Mouse (Mus musculus) midbrain, embryonic 15.5 days (tissue): Measurements from ENCODE around the gene Btbd7. TPM values are rescaled to one million over a fixed set of nuclear protein-coding genes. Genes with fewer than 3 reads are reported as not detected.

Experiments used
- ATAC-seq: fragments of 200-750 bp; cut with Nextera tagmentation; replicated peaks from 2 replicates; pipeline ENCODE4 v1.8.0; 2017; ENCODE audit warnings: moderate TSS enrichment
- H3K27ac ChIP-seq: fragments of 300-500 bp; sonication (generic); 2 replicates; pipeline ENCODE4 v1.5.1; 2015; ENCODE audit warnings: mild to moderate bottlenecking, inconsistent platforms
- H3K27me3 ChIP-seq: fragments of 300-500 bp; sonication (generic); replicated peaks from 2 replicates; pipeline ENCODE4 v1.6.1; 2015; ENCODE audit warnings: inconsistent platforms
- H3K36me3 ChIP-seq: fragments of 300-500 bp; sonication (generic); replicated peaks from 2 replicates; pipeline ENCODE4 v1.6.1; 2015; ENCODE audit warnings: inconsistent platforms
- H3K4me1 ChIP-seq: fragments of 300-500 bp; sonication (generic); 2 replicates; pipeline ENCODE4 v1.6.1; 2015; ENCODE audit warnings: inconsistent platforms
- H3K4me2 ChIP-seq: fragments of 300-500 bp; sonication (generic); 2 replicates; pipeline ENCODE4 v1.6.1; 2015; ENCODE audit warnings: inconsistent platforms, mild to moderate bottlenecking, moderate library complexity
- H3K4me3 ChIP-seq: fragments of 300-500 bp; sonication (generic); 2 replicates; pipeline ENCODE4 v1.5.1; 2015; ENCODE audit warnings: mild to moderate bottlenecking, inconsistent platforms
- H3K9ac ChIP-seq: fragments of 300-500 bp; sonication (generic); 2 replicates; pipeline ENCODE4 v1.6.1; 2015; ENCODE audit warnings: mild to moderate bottlenecking, inconsistent platforms
- H3K9me3 ChIP-seq: fragments of 300-500 bp; sonication (generic); 2 replicates; pipeline ENCODE4 v1.6.1; 2016; ENCODE audit warnings: inconsistent platforms
- WGBS: fragments of 180-500 bp; shearing (Covaris S2); methylation state at CpG from one replicate; pipeline ENCODE4 v1.1.7; 2015; ENCODE audit warnings: mixed read lengths; 5-methylcytosine and 5-hydroxymethylcytosine counted together
- polyA plus RNA-seq: library from polyadenylated mRNA; unstranded; fragments of >200 nt; fragmentation: Nextera tagmentation; extraction: Ambion mirVana; gene quantifications from 2 replicates; pipeline ENCODE4 v1.2.1, GENCODE M21; 2015

Gene Btbd7
- polyA plus RNA-seq, 1 experiment from 2014 or later = 14.0 TPM

DNA sequence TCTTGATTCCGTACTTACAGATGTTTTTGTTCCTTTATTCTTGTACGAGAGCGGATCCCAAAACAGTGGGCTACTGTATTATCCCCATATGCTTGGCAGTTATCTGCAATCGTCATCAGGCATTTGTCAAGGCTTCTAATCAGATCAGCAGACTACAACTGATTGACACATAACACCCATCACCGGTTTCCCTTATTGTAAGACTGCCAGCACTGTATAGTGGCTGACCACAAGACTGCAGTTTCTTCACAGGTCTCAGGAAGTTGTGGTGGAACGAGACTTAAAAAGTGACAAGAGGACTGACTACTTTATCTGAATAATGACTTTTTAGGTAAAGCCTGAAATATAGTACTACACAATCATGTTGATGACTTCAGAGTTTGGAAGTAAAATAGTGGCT is 133.4 kb downstream of the Btbd7 start:
- no peaks in the 10 kb centered on the region for H3K9me3 ChIP-seq
- H3K4me2 ChIP-seq = peak overlapping the region; percentile 88
- ATAC-seq = no peak
- H3K9ac ChIP-seq = no peak overlapping the region
- no peaks in the 10 kb centered on the region for H3K27me3 ChIP-seq
- H3K27ac ChIP-seq = no peak overlapping the region
- 66% methylated on average over 6 of the region's 6 CpGs for WGBS
- H3K36me3 ChIP-seq = no peaks in the 10 kb centered on the region
- peaks cover 29% of the 10 kb centered on the region for H3K4me1 ChIP-seq
- peak overlapping the region; percentile 83 for H3K4me3 ChIP-seq

DNA sequence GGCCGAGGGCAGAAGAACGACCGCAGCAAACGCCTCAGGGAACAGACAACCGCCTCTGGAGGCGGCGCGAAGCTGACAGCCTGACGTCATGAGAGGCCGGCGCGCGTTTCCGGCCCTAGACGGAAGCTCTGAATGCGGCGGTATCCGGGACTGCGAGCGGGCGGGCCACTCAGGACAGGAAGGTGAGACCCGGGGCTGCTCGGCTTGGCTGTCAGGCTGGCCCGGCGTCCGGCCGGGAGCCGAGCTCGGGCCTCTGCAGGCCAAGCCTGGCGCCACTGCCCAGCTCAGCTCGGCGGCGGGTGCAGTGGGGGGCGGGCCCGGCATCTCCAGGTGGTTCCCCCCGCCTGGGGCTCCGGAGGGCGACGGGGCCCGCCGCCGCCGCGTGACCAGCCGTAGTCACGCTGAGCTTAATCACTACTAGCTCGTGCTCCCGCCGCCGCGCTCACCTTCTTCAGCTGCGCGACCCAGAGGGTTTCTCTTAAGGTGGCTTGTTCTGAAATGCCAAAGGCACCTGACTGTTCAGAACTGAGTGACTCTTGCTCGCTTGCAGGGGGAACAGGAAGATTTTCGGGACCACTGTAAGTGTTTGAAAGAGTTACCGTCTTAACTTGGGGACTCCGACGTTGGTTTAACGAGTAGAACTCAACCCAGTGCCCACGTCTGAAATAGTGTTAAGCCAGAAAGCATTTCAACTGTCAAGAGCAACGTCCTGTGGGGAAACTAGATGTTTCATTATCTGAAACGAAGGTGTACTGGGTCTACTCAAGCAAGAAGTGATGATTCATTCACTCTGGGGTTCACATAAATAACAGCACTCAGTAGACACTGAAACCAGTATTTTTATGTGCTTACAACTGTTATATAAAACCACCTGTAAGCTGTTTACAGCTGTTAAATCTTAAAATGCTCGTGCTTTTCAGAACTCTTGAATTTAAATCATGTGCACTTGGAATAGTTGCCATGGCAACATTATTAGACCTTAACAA is 134.4 kb downstream of the Btbd7 start, which contains the start of the genes Moap1 and Tmem251:
Gene Moap1, minus strand, starts transcription at position 73 of the 986 bp plus-strand sequence.
Gene Tmem251, plus strand, starts transcription at position 174 of the 986 bp plus-strand sequence.
- peak within 1 kb of the TSS; percentile 83 for H3K4me3 ChIP-seq
- no peaks in the 10 kb centered on the region for H3K9me3 ChIP-seq
- H3K9ac ChIP-seq = peak within 1 kb of the TSS; percentile 88
- H3K36me3 ChIP-seq = no peaks in the 10 kb centered on the region
- peak; percentile 97 for ATAC-seq
- under 1% methylated on average over 63 of the region's 63 CpGs for WGBS
- peak within 1 kb of the TSS; percentile 96 for H3K27ac ChIP-seq
- H3K4me2 ChIP-seq = peak within 1 kb of the TSS; percentile 88
- H3K27me3 ChIP-seq = no peaks in the 10 kb centered on the region
- peaks cover 29% of the 10 kb centered on the region for H3K4me1 ChIP-seq

DNA sequence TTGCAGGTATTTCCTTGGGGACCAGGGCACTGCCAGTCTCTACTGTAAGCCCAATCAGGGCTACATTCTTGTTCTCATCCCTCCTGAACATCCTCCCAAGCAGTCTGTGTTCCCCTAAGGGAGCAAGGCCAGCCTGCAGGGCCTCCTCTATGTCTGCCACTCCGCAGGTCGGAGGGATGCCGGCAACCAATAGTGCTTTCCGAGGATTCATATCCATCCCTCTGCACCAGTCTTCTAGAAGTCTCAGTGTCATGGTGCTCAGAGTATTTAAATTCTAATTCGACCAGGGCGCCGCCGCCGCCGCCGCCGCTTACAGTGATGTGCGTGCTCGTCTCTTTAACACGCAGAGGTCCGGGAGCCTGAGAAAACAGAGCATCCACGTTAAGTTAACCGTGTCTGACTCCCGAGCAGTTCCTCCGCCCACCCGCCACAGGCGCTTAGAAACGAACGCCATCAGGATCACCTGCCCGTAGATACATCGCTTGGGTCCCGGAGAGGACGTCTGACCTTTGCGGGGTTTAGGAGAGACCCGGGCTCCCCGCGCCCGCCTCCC is 135.2 kb downstream of the Btbd7 start:
- H3K4me1 ChIP-seq = peaks cover 29% of the 10 kb centered on the region
- peak overlapping the region; percentile 88 for H3K9ac ChIP-seq
- peak overlapping the region; percentile 96 for H3K27ac ChIP-seq
- no peaks in the 10 kb centered on the region for H3K9me3 ChIP-seq
- H3K4me3 ChIP-seq = peak overlapping the region; percentile 83
- ATAC-seq = peak; percentile 71
- no peaks in the 10 kb centered on the region for H3K27me3 ChIP-seq
- H3K4me2 ChIP-seq = peak overlapping the region; percentile 88
- H3K36me3 ChIP-seq = no peaks in the 10 kb centered on the region
- WGBS = under 1% methylated on average over 33 of the region's 33 CpGs

DNA sequence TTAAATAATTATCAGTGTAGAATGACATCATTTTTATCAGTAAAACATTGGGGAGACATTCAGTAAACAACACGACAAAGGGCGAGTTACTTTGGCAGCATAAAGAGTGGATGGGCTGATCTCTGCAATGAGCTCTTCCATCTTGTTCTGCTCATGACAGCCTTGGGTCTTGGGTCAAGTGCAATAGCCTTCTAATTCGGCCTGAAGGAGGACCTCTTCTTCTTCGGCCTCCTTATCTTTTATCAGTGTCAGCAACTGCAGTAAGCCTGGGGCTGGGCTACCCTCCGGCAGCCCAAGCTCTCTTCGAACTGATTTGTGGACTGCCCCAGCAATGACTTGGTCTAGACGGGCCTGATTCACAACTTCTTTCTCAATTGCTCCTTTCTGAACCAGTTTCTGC is 136.2 kb downstream of the Btbd7 start:
- H3K27ac ChIP-seq = no peak overlapping the region
- peak overlapping the region; percentile 88; the same call in 1 of the 2 replicates for H3K4me2 ChIP-seq
- peaks cover 29% of the 10 kb centered on the region for H3K4me1 ChIP-seq
- no peak for ATAC-seq
- 92% methylated on average over 7 of the region's 7 CpGs for WGBS
- no peaks in the 10 kb centered on the region for H3K9me3 ChIP-seq
- H3K36me3 ChIP-seq = no peaks in the 10 kb centered on the region
- peak overlapping the region; percentile 83; the same call in 1 of the 2 replicates for H3K4me3 ChIP-seq
- no peak overlapping the region for H3K9ac ChIP-seq
- H3K27me3 ChIP-seq = no peaks in the 10 kb centered on the region

DNA sequence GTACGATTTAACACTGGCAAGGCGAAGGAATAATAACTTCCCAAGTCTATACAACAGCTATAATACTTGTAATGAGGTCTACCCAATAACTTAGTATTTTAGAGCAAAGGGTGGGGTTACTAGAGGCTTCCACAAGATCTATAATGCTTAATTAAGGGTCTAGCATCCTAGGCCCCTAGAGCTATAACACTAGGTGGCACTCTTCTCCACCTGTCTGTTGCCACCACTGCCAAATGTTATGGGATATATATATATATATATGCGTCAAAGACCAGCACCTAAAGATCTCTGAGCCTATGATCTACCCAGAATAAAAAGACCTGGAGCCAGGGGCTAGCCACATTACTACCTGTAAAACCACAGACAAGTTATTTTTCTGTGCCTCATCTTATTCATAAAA is 138.0 kb downstream of the Btbd7 start:
- peaks cover 27% of the 10 kb centered on the region for H3K4me1 ChIP-seq
- no peaks in the 10 kb centered on the region for H3K9me3 ChIP-seq
- no peak for ATAC-seq
- H3K4me2 ChIP-seq = no peak overlapping the region
- H3K27ac ChIP-seq = no peak overlapping the region
- no peaks in the 10 kb centered on the region for H3K27me3 ChIP-seq
- no peak overlapping the region for H3K4me3 ChIP-seq
- H3K9ac ChIP-seq = no peak overlapping the region
- 66% methylated on average over 3 of the region's 3 CpGs for WGBS
- no peaks in the 10 kb centered on the region for H3K36me3 ChIP-seq

- Histone ChIP-seq H3K4me1 (peaks cover 18% of the 10 kb centered on the region), H3K36me3 (no peaks in the 10 kb centered on the region), H3K27me3 (no peaks in the 10 kb centered on the region), H3K9ac (no peak overlapping the region), H3K27ac (no peak overlapping the region), H3K4me3 (no peak overlapping the region), H3K4me2 (no peak overlapping the region), H3K9me3 (no peaks in the 10 kb centered on the region)
- no peak for ATAC-seq
- WGBS = 85% methylated on average over 5 of the region's 5 CpGs
Observed at GRCm38 (mm10) chr12:102739096-102739495, 139.2 kb downstream of the Btbd7 start.

DNA sequence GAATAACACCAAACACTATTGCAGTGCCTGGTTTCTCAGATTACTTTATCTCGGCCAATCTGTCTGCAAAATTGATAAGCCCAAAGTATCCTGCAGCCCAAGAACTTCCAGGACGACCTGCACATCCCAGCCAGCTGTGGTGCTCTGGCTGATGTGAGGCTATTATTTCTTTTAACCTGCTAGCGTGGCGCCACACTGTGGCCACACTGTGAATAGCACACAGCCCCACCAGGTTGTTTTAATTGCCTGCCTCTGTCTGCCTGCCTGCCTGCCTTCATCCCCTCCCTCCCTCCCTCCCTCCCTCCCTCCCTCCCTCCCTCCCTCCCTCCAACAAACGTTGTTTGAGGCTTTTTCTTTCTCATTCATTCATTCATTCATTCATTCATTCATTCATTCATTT is 144.9 kb downstream of the Btbd7 start:
- no peak for ATAC-seq
- 12% methylated on average over 5 of the region's 5 CpGs for WGBS
- H3K27ac ChIP-seq = no peak overlapping the region
- H3K4me1 ChIP-seq = peaks cover 20% of the 10 kb centered on the region
- no peak overlapping the region for H3K4me2 ChIP-seq
- no peaks in the 10 kb centered on the region for H3K36me3 ChIP-seq
- H3K9ac ChIP-seq = no peak overlapping the region
- no peak overlapping the region for H3K4me3 ChIP-seq
- H3K27me3 ChIP-seq = no peaks in the 10 kb centered on the region
- H3K9me3 ChIP-seq = no peaks in the 10 kb centered on the region

DNA sequence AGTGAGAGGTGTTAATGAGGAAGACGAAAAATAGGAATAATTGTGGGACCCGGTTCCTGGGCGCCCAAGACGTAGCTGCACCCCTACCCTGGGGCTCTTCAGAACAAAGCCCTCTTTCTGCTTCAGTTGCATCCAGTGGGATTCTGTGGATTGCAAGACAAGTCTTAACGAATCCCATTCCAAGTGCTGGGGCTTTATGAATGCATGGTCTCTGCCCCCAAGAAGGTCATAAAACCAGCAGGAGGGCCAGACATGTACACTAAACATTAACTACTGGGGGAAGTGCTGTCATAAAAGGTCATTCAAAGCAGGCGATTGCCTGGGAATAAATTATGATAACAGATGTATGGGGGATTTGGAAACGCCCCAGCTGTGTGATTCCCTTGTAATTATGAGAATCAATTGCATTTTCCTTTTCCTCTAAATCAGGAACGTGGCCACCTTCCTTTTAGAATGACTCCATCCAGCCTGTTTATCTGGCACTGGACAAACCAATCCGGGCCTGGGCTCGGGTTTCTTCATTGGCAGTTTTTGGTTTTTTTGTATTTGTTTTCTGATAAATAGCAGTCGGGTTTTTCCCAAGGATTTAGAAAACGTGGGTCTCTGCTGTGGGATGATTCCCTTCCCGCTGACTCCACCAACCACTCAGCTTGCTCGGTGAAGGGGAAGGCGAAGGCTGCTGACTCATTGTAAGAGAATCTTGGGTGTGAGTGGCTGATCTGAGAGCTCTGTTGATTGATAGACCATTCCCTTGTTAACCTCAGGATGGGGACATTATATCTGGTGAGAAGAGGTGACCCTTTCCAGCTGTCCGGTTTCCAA is 147.3 kb downstream of the Btbd7 start:
- 36% methylated on average over 16 of the region's 16 CpGs for WGBS
- peak overlapping the region; percentile 26 for H3K4me3 ChIP-seq

More for the DNA sequence above, 147.3 kb downstream of the Btbd7 start:
- Histone ChIP-seq H3K9ac (no peak overlapping the region), H3K27me3 (no peaks in the 10 kb centered on the region), H3K36me3 (no peaks in the 10 kb centered on the region), H3K9me3 (no peaks in the 10 kb centered on the region), H3K4me2 (peak overlapping the region; percentile 51), H3K4me1 (peaks cover 20% of the 10 kb centered on the region), H3K27ac (peak overlapping the region; percentile 82)
- peak; percentile 54 for ATAC-seq

Other genes starting within 250 kb of the Btbd7 start
- gene Itpk1, start 173.5 kb downstream of the Btbd7 start, polyA plus RNA-seq = 34.1 and 34.6 TPM in 2 replicates
- gene Moap1, start 134.8 kb downstream of the Btbd7 start, polyA plus RNA-seq = 73.2 and 73.3 TPM in 2 replicates
- 11.9 and 13.2 TPM in 2 replicates for gene Tmem251, start 134.7 kb downstream of the Btbd7 start, polyA plus RNA-seq
- not detected in 2 replicates for gene Gm28051, start 120.7 kb downstream of the Btbd7 start, polyA plus RNA-seq
- 46.7 and 51.0 TPM in 2 replicates for gene Gon7, start 120.7 kb downstream of the Btbd7 start, polyA plus RNA-seq
- 35.1 and 35.9 TPM in 2 replicates for gene Ubr7, start 120.5 kb downstream of the Btbd7 start, polyA plus RNA-seq
- 47.9 and 48.7 TPM in 2 replicates for gene Gm20604, start 119.8 kb downstream of the Btbd7 start, polyA plus RNA-seq
- not detected in 2 replicates for gene Cox8c, start 20.8 kb upstream of the Btbd7 start, polyA plus RNA-seq
- gene Unc79, start 70.4 kb upstream of the Btbd7 start, polyA plus RNA-seq = 8.1 and 8.7 TPM in 2 replicates